Mouse (Mus musculus) hindbrain, postnatal 0 days (tissue): ENCODE results near the gene Rab10. TPM values are rescaled to one million over a fixed set of nuclear protein-coding genes. Genes with fewer than 3 reads are reported as not detected.

Experiments
- ATAC-seq: fragments of 200-750 bp; cut with Nextera tagmentation; 2 replicates; pipeline ENCODE4 v1.8.0; 2017; ENCODE audit warnings: mild to moderate bottlenecking, moderate TSS enrichment, moderate library complexity
- DNase-seq: peaks from one replicate; pipeline ENCODE4 v3.0.0-alpha.2; 2015; ENCODE audit warnings: low spot score
- H3K27ac ChIP-seq: fragments of 300-500 bp; sonication (generic); 2 replicates; pipeline ENCODE4 v1.5.1; 2014; ENCODE audit warnings: mild to moderate bottlenecking
- H3K27me3 ChIP-seq: fragments of 300-500 bp; sonication (generic); 2 replicates; pipeline ENCODE4 v1.6.1; 2014; ENCODE audit warnings: low read length, mixed read lengths; ENCODE audit not compliant: insufficient read depth
- H3K36me3 ChIP-seq: fragments of 300-500 bp; sonication (generic); 2 replicates; pipeline ENCODE4 v1.6.1; 2014; ENCODE audit warnings: low read length, mixed read lengths; ENCODE audit not compliant: insufficient read depth
- H3K4me1 ChIP-seq: fragments of 300-500 bp; sonication (generic); 2 replicates; pipeline ENCODE4 v1.6.1; 2014; ENCODE audit warnings: antibody characterized with exemption, low read length, mixed read lengths; ENCODE audit not compliant: insufficient read depth
- H3K4me2 ChIP-seq: fragments of 300-500 bp; sonication (generic); 2 replicates; pipeline ENCODE4 v1.6.1; 2014; ENCODE audit warnings: low read depth, mild to moderate bottlenecking, low read length, moderate library complexity, mixed read lengths
- H3K4me3 ChIP-seq: fragments of 300-500 bp; sonication (generic); 2 replicates; pipeline ENCODE4 v1.5.1; 2014; ENCODE audit warnings: low read length
- H3K9ac ChIP-seq: fragments of 300-500 bp; sonication (generic); replicated peaks from 2 replicates; pipeline ENCODE4 v1.6.1; 2014; ENCODE audit warnings: mild to moderate bottlenecking, low read length, moderate library complexity, mixed read lengths
- H3K9me3 ChIP-seq: fragments of 300-500 bp; sonication (generic); 2 replicates; pipeline ENCODE4 v1.6.1; 2016; ENCODE audit warnings: low read length, mixed read lengths
- CTCF ChIP-seq: IDR thresholded peaks from 2 replicates; pipeline ENCODE4 v1.5.1; 2016; ENCODE audit warnings: antibody characterized with exemption, control low read depth, low read depth
- WGBS: fragments of 180-500 bp; shearing (Covaris S2); extraction: QIAGEN DNeasy Blood & Tissue Kit; methylation state at CpG from one replicate; pipeline ENCODE4 v1.1.7; 2014; 5-methylcytosine and 5-hydroxymethylcytosine counted together
- polyA plus RNA-seq: library from polyadenylated mRNA; unstranded; fragments of >200 nt; fragmentation: Nextera tagmentation; extraction: Ambion mirVana; gene quantifications from 2 replicates; pipeline ENCODE4 v1.2.1, GENCODE M21; 2015
- total RNA-seq: library from RNA; depleted of rRNA; stranded (reverse); fragments of >200 nt; gene quantifications from 2 replicates; pipeline ENCODE4 v1.2.3, GENCODE M21; 2014

The Rab10 gene
- total and polyA plus RNA-seq, 2 experiments from 2014 or later = 140 to 202 TPM

DNA sequence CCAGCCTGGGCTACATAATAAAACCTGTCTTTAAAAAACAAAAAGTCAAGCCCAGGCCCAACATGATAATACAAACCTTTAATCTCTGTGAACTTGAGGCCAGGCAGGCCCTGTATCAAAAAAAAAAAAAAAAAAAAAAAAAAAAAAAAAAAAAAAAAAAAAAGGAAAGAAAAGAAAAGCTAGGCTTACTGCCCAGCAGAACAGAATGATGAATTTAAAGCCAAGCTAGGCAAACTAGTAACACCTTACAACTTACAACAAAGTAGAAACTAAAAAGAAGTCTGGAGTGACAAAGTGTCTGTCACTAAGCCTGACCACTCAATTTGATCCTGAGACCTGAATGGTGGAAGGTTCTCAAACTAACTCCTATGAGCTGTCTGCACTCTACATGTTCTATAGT lies 37.9 kb upstream of the Rab10 start:
- H3K4me1 ChIP-seq = no peaks in the 10 kb centered on the region
- no peak overlapping the region for H3K27ac ChIP-seq
- no peaks in the 10 kb centered on the region for H3K9me3 ChIP-seq
- no peak overlapping the region for H3K4me2 ChIP-seq
- H3K9ac ChIP-seq = no peak overlapping the region
- ATAC-seq (no peak), DNase-seq (no peak)
- no peaks in the 10 kb centered on the region for H3K27me3 ChIP-seq
- no peak for TF ChIP-seq CTCF
- H3K36me3 ChIP-seq = no peaks in the 10 kb centered on the region
- H3K4me3 ChIP-seq = no peak overlapping the region

DNA sequence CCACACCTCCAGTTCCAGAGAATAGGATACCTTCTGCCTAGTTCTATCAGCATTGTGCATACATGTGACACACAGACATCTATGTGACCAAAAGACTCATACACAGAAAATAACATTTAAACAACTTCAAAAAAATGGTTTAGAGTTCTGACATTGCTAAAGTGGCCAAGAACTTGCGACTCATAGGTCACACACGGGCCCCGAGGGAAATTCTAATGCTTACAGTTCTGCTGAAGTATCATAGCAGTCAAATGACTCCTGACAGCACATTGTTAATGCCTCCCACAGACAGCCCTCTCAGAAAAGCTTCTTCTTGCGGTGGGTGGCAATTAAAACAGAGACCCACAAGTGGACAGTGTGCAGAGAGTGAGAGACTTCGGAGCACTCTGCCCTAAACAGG lies 35.3 kb upstream of the Rab10 start:
- no peak overlapping the region for H3K9ac ChIP-seq
- no peak overlapping the region for H3K27ac ChIP-seq
- no peak for ATAC-seq
- DNase-seq = no peak
- no peak for TF ChIP-seq CTCF
- no peaks in the 10 kb centered on the region for H3K27me3 ChIP-seq
- 85% methylated on average over 5 of the region's 5 CpGs for WGBS
- H3K4me3 ChIP-seq = no peak overlapping the region
- H3K36me3 ChIP-seq = no peaks in the 10 kb centered on the region
- H3K9me3 ChIP-seq = no peaks in the 10 kb centered on the region
- H3K4me2 ChIP-seq = no peak overlapping the region
- no peaks in the 10 kb centered on the region for H3K4me1 ChIP-seq

DNA sequence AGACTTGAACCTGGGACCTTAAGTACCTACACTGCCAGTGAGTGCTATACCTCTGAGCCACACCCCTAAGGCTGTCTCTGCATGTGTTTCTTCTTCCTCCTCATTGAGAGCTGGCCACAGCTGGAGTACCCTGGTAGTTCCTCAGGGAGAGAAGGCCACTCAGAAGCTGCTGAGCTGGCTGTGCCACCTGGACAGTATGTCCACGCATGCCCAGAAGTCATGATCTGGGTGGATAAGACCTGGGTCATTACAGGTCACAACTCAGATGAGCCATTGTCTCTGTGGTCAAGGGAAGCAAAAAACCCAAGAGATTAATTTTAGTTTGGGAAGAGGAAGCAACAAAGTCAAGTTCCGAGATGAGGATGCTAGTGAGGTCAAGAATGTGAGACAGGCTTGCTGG lies 34.4 kb upstream of the Rab10 start:
- DNase-seq (no peak), ATAC-seq (no peak)
- no peak for TF ChIP-seq CTCF
- no peaks in the 10 kb centered on the region for H3K27me3 ChIP-seq
- H3K27ac ChIP-seq = no peak overlapping the region
- no peak overlapping the region for H3K4me2 ChIP-seq
- no peaks in the 10 kb centered on the region for H3K9me3 ChIP-seq
- H3K36me3 ChIP-seq = no peaks in the 10 kb centered on the region
- no peaks in the 10 kb centered on the region for H3K4me1 ChIP-seq
- no peak overlapping the region for H3K9ac ChIP-seq
- no peak overlapping the region for H3K4me3 ChIP-seq
- 94% methylated on average over 2 of the region's 2 CpGs for WGBS

DNA sequence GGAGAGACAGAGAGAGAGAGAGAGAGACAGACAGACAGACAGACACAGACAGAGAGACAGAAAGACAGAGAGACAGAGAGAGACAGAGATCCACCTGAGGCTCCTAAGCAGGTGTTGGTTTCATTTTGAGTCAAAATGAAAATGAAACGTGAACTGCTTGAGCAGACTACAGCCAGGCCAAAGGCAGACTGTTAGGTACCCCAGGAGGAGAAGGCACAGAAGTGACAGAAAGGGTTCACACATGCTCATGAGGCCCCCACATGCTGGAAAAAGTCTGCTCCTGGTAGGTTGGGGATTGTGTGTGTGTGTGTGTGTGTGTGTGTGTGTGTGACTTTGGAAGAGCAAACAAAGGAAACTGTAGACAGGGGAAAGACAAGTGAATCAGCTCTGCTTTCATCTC lies 29.2 kb upstream of the Rab10 start:
- Histone ChIP-seq H3K4me2 (no peak overlapping the region), H3K36me3 (no peaks in the 10 kb centered on the region), H3K4me1 (no peaks in the 10 kb centered on the region), H3K9me3 (no peaks in the 10 kb centered on the region), H3K27me3 (no peaks in the 10 kb centered on the region), H3K27ac (no peak overlapping the region), H3K9ac (no peak overlapping the region), H3K4me3 (no peak overlapping the region)
- ATAC-seq (no peak), DNase-seq (no peak)
- WGBS = 61% methylated on average over 1 of the region's 1 CpGs
- TF ChIP-seq CTCF = no peak

DNA sequence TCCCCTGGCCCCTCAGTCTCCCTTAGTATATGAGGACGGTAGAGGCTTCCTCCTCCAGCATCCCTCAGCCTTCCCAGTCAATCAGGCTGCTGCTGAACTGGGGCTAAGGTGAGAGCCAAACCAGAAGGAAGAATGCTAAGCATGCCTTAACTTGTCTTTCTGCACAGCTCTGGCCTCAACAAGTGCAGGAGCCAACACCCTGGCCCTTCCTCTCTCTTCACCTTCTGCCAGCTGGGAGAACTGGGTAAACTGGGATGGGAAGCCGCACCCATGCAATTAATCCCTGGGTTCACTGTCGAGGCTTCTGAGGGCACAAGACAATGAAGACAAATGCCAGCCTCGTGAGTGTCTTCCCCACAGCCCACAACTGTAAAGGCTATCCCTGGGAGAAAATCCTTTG lies 19.9 kb upstream of the Rab10 start:
- Histone ChIP-seq H3K9me3 (no peaks in the 10 kb centered on the region), H3K36me3 (no peaks in the 10 kb centered on the region), H3K4me1 (no peaks in the 10 kb centered on the region), H3K27ac (no peak overlapping the region), H3K27me3 (no peaks in the 10 kb centered on the region), H3K4me3 (no peak overlapping the region), H3K9ac (no peak overlapping the region), H3K4me2 (no peak overlapping the region)
- TF ChIP-seq CTCF = no peak
- 82% methylated on average over 4 of the region's 4 CpGs for WGBS
- ATAC-seq = no peak
- DNase-seq = no peak

DNA sequence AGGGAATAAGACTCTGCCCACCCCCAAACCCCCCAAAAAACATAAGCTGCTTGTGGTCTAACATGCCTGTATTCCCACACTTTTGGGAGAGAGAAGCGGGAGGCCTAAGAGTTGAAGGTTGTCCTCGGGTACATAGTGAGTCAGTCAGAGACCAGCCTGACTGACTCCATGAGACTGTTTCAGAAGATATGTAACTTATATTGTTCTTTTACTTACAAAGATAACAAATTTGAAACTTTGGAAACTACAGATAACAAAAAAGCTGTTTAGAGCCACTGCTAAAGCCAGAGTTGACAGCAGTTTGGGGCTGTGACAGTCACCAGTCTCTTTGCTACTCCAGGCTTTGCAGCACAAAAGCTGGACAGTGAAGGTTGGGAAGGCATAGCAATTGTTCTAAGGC lies 15.5 kb upstream of the Rab10 start:
- Histone ChIP-seq H3K9ac (no peak overlapping the region), H3K27me3 (no peaks in the 10 kb centered on the region), H3K27ac (no peak overlapping the region), H3K4me2 (no peak overlapping the region), H3K4me1 (no peaks in the 10 kb centered on the region), H3K9me3 (no peaks in the 10 kb centered on the region), H3K4me3 (no peak overlapping the region), H3K36me3 (no peaks in the 10 kb centered on the region)
- WGBS = 87% methylated on average over 2 of the region's 2 CpGs
- ATAC-seq = no peak
- no peak for TF ChIP-seq CTCF
- DNase-seq = no peak

DNA sequence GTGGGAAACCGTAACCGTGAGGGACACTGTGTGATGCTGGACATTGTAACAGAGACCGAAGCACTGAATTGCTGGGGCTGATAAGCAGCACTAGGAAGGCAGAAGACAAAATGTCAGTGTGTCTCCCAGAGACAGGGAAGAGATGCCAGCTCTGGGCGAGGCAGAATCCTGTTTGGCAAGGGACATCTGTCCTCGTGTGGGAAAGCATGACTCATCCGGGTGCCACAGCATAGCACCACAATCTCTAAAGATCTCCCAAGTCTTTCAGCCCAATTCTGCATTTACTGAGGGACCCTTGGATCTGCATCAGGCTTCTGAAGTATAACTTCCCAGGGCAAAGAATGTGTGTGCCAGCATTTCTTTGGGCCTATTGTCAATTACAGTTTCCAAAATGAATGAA lies 13.5 kb upstream of the Rab10 start:
- no peaks in the 10 kb centered on the region for H3K27me3 ChIP-seq
- DNase-seq (no peak), ATAC-seq (no peak)
- no peaks in the 10 kb centered on the region for H3K4me1 ChIP-seq
- TF ChIP-seq CTCF = no peak
- WGBS = 70% methylated on average over 6 of the region's 6 CpGs
- no peak overlapping the region for H3K4me3 ChIP-seq
- H3K4me2 ChIP-seq = no peak overlapping the region
- H3K36me3 ChIP-seq = no peaks in the 10 kb centered on the region
- no peak overlapping the region for H3K9ac ChIP-seq
- H3K9me3 ChIP-seq = no peaks in the 10 kb centered on the region
- no peak overlapping the region for H3K27ac ChIP-seq
